Mouse (Mus musculus) intestine, embryonic 14.5 days (tissue): ENCODE data around the gene Pih1d2. TPM values are rescaled to one million over a fixed set of nuclear protein-coding genes. Genes with fewer than 3 reads are reported as not detected.
"Not testable (repeated sequence)": the region's sequence is repeated elsewhere in the genome, so short reads cannot be mapped to it uniquely, and the experiment has no call there.

Experiments used
- ATAC-seq: fragments of 200-750 bp; cut with Nextera tagmentation; replicated peaks from 2 replicates; pipeline ENCODE4 v1.8.0; 2017; ENCODE audit warnings: low read depth, moderate number of reproducible peaks, moderate TSS enrichment, moderate library complexity; ENCODE audit not compliant: low FRiP score, low TSS enrichment
- DNase-seq: peaks from one replicate; pipeline ENCODE4 v3.0.0-alpha.2; 2018; ENCODE audit warnings: low spot score
- H3K27ac ChIP-seq: fragments of 300-500 bp; sonication (generic); 2 replicates; pipeline ENCODE4 v1.5.1; 2014; ENCODE audit warnings: low read depth, mild to moderate bottlenecking, control low read depth
- H3K27me3 ChIP-seq: fragments of 300-500 bp; sonication (generic); replicated peaks from 2 replicates; pipeline ENCODE4 v1.6.1; 2014; ENCODE audit warnings: low read length, control low read depth; ENCODE audit not compliant: control insufficient read depth, insufficient read depth
- H3K36me3 ChIP-seq: fragments of 300-500 bp; sonication (generic); 2 replicates; pipeline ENCODE4 v1.6.1; 2014; ENCODE audit warnings: low read length, control low read depth; ENCODE audit not compliant: control insufficient read depth, insufficient read depth
- H3K4me1 ChIP-seq: fragments of 300-500 bp; sonication (generic); replicated peaks from 2 replicates; pipeline ENCODE4 v1.6.1; 2014; ENCODE audit warnings: low read length, control low read depth, mixed read lengths; ENCODE audit not compliant: control insufficient read depth, insufficient read depth
- H3K4me2 ChIP-seq: fragments of 300-500 bp; sonication (generic); 2 replicates; pipeline ENCODE4 v1.6.1; 2014; ENCODE audit warnings: low read length
- H3K4me3 ChIP-seq: fragments of 300-500 bp; sonication (generic); 2 replicates; pipeline ENCODE4 v1.5.1; 2014; ENCODE audit warnings: low read depth, low read length, control low read depth, mixed read lengths
- H3K9ac ChIP-seq: fragments of 300-500 bp; sonication (generic); 2 replicates; pipeline ENCODE4 v1.6.1; 2014; ENCODE audit warnings: mild to moderate bottlenecking, low read length
- H3K9me3 ChIP-seq: fragments of 300-500 bp; sonication (generic); 2 replicates; pipeline ENCODE4 v1.6.1; 2016; ENCODE audit warnings: low read length, control low read depth; ENCODE audit not compliant: control insufficient read depth
- WGBS: fragments of 180-500 bp; shearing (Covaris S2); extraction: QIAGEN DNeasy Blood & Tissue Kit; methylation state at CpG from one replicate; pipeline ENCODE4 v1.1.7; 2014; 5-methylcytosine and 5-hydroxymethylcytosine counted together
- polyA plus RNA-seq: library from polyadenylated mRNA; unstranded; fragments of >200 nt; fragmentation: Nextera tagmentation; extraction: Ambion mirVana; gene quantifications from 2 replicates; pipeline ENCODE4 v1.2.1, GENCODE M21; 2014

Gene Pih1d2
- polyA plus RNA-seq, 1 experiment from 2014 or later, result 2.3 TPM

- no peak for ATAC-seq
Observed at GRCm38 (mm10) chr9:50604338-50604737, 12.8 kb upstream of the Pih1d2 start.

GRCm38 (mm10) chr9:50612115-50612514 lies 5.0 kb upstream of the Pih1d2 start:
- 88% methylated on average over 4 of the region's 4 CpGs for WGBS

More at GRCm38 (mm10) chr9:50604338-50604737, 12.8 kb upstream of the Pih1d2 start:
- peak overlapping the region; percentile 79 for H3K9ac ChIP-seq
- no peaks in the 10 kb centered on the region for H3K9me3 ChIP-seq
- H3K4me2 ChIP-seq, result peak overlapping the region; percentile 79
- WGBS, result 3% methylated on average over 6 of the region's 6 CpGs
- H3K27me3 ChIP-seq, result no peaks in the 10 kb centered on the region
- H3K4me1 ChIP-seq, result peaks cover 8% of the 10 kb centered on the region; the same call in 1 of the 2 replicates
- H3K36me3 ChIP-seq, result peaks cover 54% of the 10 kb centered on the region
- peak overlapping the region; percentile 81 for H3K27ac ChIP-seq
- H3K4me3 ChIP-seq, result peak overlapping the region; percentile 79
- no peak for DNase-seq

GRCm38 (mm10) chr9:50616161-50616560 lies 960 bp upstream of the Pih1d2 start:
- Histone ChIP-seq H3K9me3 (no peaks in the 10 kb centered on the region), H3K4me1 (peaks cover 8% of the 10 kb centered on the region; the same call in 1 of the 2 replicates), H3K36me3 (peaks cover 44% of the 10 kb centered on the region), H3K4me2 (peak overlapping the region; percentile 80), H3K27ac (peak overlapping the region; percentile 96; the same call in 1 of the 2 replicates), H3K4me3 (peak overlapping the region; percentile 99), H3K9ac (peak overlapping the region; percentile 89), H3K27me3 (no peaks in the 10 kb centered on the region)
- ATAC-seq, result no peak
- WGBS, result 36% methylated on average over 11 of the region's 11 CpGs
- no peak for DNase-seq

More at GRCm38 (mm10) chr9:50612115-50612514, 5.0 kb upstream of the Pih1d2 start:
- no peak for DNase-seq
- no peaks in the 10 kb centered on the region for H3K27me3 ChIP-seq
- H3K9ac ChIP-seq, result no peak overlapping the region
- ATAC-seq, result no peak
- H3K4me3 ChIP-seq, result no peak overlapping the region
- H3K4me2 ChIP-seq, result no peak overlapping the region
- peaks cover 84% of the 10 kb centered on the region for H3K36me3 ChIP-seq
- H3K4me1 ChIP-seq, result peaks cover 8% of the 10 kb centered on the region; the same call in 1 of the 2 replicates
- no peaks in the 10 kb centered on the region for H3K9me3 ChIP-seq
- H3K27ac ChIP-seq, result no peak overlapping the region

- Histone ChIP-seq H3K27ac (no peak overlapping the region), H3K4me2 (peak overlapping the region; percentile 80), H3K36me3 (peaks cover 29% of the 10 kb centered on the region), H3K9ac (no peak overlapping the region), H3K9me3 (no peaks in the 10 kb centered on the region), H3K27me3 (no peaks in the 10 kb centered on the region), H3K4me1 (peaks cover 8% of the 10 kb centered on the region; the same call in 1 of the 2 replicates), H3K4me3 (peak overlapping the region; percentile 99)
- ATAC-seq (no peak), DNase-seq (no peak)
- 63% methylated on average over 9 of the region's 9 CpGs for WGBS
Observed at GRCm38 (mm10) chr9:50617794-50618330, 741 bp downstream of the Pih1d2 start.

- 93% methylated on average over 6 of the region's 8 CpGs for WGBS
- H3K9me3 ChIP-seq, H3K4me3 ChIP-seq, DNase-seq, ATAC-seq, H3K27me3 ChIP-seq, H3K27ac ChIP-seq, H3K9ac ChIP-seq, H3K4me2 ChIP-seq, H3K4me1 ChIP-seq: not testable (repeated sequence)
- H3K36me3 ChIP-seq, result peaks cover 24% of the 10 kb centered on the region
Observed at GRCm38 (mm10) chr9:50630903-50631302, 13.8 kb downstream of the Pih1d2 start.

GRCm38 (mm10) chr9:50632016-50632688 lies 15.0 kb downstream of the Pih1d2 start:
- H3K4me3 ChIP-seq, result no peak overlapping the region
- H3K27ac ChIP-seq, result no peak overlapping the region
- 85% methylated on average over 6 of the region's 6 CpGs for whole genome bisulfite sequencing
- H3K4me1 ChIP-seq, result no peaks in the 10 kb centered on the region
- H3K27me3 ChIP-seq, result no peaks in the 10 kb centered on the region
- no peaks in the 10 kb centered on the region for H3K9me3 ChIP-seq
- ATAC-seq (peak; percentile 23; the same call in 1 of the 2 replicates), DNase-seq (no peak)
- no peak overlapping the region for H3K4me2 ChIP-seq
- H3K9ac ChIP-seq, result no peak overlapping the region
- H3K36me3 ChIP-seq, result peaks cover 35% of the 10 kb centered on the region

- H3K36me3 ChIP-seq, result peaks cover 44% of the 10 kb centered on the region
- H3K9ac ChIP-seq, result no peak overlapping the region
- no peaks in the 10 kb centered on the region for H3K27me3 ChIP-seq
- 62% methylated on average over 2 of the region's 2 CpGs for WGBS
- H3K4me1 ChIP-seq, result no peaks in the 10 kb centered on the region
- no peak overlapping the region for H3K4me3 ChIP-seq
- H3K4me2 ChIP-seq, result no peak overlapping the region
- H3K27ac ChIP-seq, result no peak overlapping the region
- DNase-seq (no peak), ATAC-seq (no peak)
- no peaks in the 10 kb centered on the region for H3K9me3 ChIP-seq
Observed at GRCm38 (mm10) chr9:50633059-50633458, 15.9 kb downstream of the Pih1d2 start.

GRCm38 (mm10) chr9:50634270-50634669 lies 17.1 kb downstream of the Pih1d2 start:
- no peaks in the 10 kb centered on the region for H3K9me3 ChIP-seq
- H3K4me3 ChIP-seq, result no peak overlapping the region
- no peaks in the 10 kb centered on the region for H3K4me1 ChIP-seq
- DNase-seq (no peak), ATAC-seq (no peak)
- no peak overlapping the region for H3K4me2 ChIP-seq
- H3K36me3 ChIP-seq, result peaks cover 53% of the 10 kb centered on the region
- H3K9ac ChIP-seq, result no peak overlapping the region
- 94% methylated on average over 11 of the region's 11 CpGs for WGBS
- H3K27me3 ChIP-seq, result no peaks in the 10 kb centered on the region
- H3K27ac ChIP-seq, result no peak overlapping the region
